Mouse (Mus musculus) cerebellum, postnatal 25 days (tissue): ENCODE measurements around the gene Sae1.
A peak's percentile ranks its signal among the peaks of the same experiment; 100 is the strongest.

Source experiments
- DNase-seq, 2 experiments: peaks; one replicate each; pipeline ENCODE4 v3.0.0; 2021; ENCODE audit warnings: mixed read lengths in 2 of 2

Sae1 gene

GRCm38 (mm10) chr7:16349999-16350398 is 37.6 kb downstream of the Sae1 start:
- no peak for DNase-seq

DNA sequence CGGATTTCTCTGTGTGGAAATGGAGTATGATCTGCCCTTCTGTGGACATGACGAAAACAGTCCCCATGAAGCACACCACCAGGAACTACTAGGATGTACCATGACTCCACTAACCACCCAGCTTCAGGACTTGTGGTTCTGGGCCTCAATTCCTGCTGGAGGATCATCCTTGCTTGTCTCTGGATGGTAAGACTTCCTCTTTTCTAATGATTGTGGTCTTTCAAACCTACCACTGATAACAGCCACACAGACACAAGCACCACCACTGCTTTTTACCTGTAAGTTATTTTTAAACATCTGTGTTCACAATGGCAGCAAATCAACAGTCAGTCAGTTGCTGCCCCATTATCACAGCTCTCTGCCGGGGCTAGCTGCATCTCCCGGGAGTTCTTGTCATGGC is 42.3 kb downstream of the Sae1 start:
- DNase-seq: no peak

DNA sequence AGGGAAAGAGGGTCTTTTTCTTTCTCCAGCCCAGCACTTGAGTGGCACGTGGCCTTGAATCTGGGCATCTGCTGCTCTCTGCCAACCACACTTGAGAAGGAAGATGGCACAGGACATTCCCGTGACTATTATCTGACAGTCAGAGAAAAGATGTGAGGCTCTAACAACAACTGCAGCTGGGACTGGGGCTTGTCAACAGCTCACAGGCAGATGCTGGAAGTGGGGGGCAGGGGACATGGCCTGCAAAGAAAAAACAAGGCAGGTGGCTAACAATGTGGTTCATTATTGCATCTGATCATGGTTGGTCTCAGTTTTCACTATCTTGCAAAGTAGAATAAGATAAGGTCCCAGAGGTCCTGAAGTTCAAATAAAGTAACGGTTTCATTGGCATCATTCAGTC is 43.0 kb downstream of the Sae1 start:
- no peak for DNase-seq

DNA sequence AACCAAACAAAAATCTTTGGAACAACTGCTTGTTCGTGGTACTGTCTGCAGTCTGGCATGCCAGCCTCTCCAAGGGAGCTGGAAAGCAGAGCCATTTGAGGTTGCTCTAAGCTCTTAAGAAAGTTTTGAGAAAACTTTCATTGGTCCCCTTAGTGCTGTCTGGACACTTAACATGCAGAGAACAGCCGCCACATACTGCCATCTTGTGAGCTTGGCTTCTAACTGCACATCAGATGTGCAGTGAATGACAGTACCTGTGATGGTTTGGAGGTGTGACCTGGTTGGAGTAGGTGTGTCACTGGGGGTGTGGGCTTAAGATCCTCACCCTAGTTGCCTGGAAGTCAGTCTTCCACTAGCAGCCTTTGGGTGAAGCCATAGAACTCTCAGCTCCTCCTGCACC is 49.9 kb downstream of the Sae1 start:
- DNase-seq: no peak

GRCm38 (mm10) chr7:16329146-16329545 is 58.5 kb downstream of the Sae1 start:
- no peak for DNase-seq

- DNase-seq: no peak
Measured at GRCm38 (mm10) chr7:16326607-16326971, 61.0 kb downstream of the Sae1 start.

DNA sequence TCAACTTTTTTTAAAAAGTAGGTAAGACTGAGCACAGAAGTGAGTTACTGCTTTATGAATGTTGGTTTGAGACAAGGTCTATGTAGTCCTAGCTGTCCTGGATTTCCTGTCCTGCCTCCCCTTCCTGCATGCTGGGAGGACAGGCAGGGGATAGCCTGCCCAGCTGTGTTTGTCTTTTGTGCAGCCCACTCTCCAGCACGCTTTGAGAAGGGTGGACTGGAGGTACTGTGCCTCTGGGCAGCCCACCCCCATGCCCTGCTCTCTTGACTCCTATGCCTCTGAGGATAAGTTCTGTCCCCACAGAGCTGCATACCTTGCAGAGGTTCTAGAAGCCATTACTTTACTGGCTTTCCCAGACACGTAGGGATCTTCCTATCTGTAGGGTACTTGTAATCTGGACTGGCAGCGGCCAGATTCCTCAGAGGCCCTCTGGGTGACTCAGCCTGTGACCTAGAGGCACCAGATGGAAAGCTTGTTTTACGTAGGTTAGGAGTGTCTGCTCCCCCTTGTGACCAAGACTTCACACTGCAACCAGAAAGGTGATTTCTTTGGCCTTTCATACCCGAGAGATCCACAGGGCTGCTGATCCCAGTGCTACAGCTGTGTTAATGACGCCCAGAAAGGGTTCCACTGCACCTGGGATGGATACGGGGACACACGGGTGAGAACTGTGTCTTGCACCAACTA is 61.5 kb downstream of the Sae1 start:
- DNase-seq: peak; percentile 73 to 81

DNA sequence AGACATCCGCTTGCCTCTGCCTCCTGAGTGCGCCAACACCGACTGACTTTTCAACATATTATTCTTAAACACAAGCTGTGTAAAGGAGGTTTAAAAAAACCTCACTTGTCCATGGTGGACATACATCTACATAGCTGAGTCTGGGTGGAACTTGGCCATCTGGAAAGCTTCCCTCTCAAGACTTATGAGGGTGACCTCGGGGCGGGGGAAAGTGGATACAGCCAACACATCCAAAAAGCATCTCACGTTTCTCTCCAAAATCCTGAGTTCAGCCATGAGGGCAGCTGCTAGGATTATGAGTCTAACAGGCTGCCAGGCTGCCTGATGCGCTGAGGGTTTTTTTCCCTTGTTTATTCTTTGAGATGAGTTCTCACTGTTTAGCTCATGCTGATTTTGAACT is 62.9 kb downstream of the Sae1 start:
- no peak for DNase-seq

- DNase-seq: no peak
Measured at GRCm38 (mm10) chr7:16320479-16320878, 67.1 kb downstream of the Sae1 start.

- no peak for DNase-seq
Measured at GRCm38 (mm10) chr7:16319216-16319615, 68.4 kb downstream of the Sae1 start.

- no peak for DNase-seq
Measured at GRCm38 (mm10) chr7:16317094-16317493, 70.5 kb downstream of the Sae1 start.

DNA sequence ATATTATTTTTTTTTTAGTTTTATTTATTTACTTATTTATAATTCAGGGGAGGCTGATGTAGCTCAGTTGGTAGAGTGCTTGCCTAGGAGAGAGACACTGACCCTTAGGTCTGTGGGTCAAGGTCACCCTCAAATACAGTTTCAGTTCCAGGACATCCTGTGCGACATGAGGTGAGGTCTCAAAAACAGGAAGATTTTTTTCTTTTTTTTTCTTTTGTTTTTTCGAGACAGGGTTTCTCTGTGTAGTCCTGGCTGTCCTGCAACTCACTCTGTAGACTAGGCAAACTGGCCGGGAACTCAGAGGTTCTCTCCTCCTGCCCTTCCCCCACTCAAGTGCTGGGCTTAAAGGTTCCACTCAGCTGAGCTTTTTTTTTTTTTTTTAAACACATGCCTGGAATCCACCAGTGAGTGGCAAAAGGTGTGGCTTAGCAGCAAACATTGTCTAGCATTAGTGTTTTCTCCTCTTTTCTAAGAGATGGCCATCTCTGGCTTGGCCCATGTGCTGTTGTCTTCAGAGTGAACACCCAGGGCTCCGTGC is 72.3 kb downstream of the Sae1 start:
- no peak for DNase-seq

- DNase-seq: no peak
Measured at GRCm38 (mm10) chr7:16314221-16314775, 73.3 kb downstream of the Sae1 start.

- DNase-seq: peak; percentile 89 to 94
Measured at GRCm38 (mm10) chr7:16313481-16314220, 74.0 kb downstream of the Sae1 start.

DNA sequence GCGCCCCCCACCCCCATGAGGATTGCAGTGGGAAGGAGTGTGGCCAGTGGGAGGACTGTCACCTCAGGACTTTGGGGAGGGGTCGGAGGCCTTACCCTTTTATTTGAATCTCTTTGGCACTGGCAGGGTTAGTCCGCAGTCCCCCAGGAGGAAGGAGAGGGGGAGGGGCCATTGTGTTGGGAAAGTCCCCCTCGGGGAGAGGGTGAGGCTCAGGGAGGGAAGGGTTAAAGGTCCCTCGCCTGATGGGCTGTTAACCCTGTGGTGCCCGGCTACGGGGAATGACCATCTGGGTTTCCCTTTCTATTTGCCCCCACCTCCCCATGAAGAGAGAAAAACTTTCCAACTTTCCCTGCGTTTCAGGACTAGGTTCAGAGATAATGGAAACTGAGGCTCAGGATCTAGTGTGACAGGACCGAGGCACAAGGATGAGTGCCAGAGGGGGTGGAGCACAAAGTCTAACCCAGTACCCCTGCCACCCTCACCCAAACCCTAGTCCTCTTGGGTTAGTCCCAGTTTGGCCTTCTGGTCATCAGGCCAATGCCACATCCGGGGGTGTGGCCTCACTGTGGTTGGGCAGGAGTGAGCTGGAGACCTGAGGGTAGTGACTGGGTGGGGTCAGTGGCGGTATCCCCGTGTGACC is 74.8 kb downstream of the Sae1 start:
- DNase-seq: peak; percentile 38 to 62

DNA sequence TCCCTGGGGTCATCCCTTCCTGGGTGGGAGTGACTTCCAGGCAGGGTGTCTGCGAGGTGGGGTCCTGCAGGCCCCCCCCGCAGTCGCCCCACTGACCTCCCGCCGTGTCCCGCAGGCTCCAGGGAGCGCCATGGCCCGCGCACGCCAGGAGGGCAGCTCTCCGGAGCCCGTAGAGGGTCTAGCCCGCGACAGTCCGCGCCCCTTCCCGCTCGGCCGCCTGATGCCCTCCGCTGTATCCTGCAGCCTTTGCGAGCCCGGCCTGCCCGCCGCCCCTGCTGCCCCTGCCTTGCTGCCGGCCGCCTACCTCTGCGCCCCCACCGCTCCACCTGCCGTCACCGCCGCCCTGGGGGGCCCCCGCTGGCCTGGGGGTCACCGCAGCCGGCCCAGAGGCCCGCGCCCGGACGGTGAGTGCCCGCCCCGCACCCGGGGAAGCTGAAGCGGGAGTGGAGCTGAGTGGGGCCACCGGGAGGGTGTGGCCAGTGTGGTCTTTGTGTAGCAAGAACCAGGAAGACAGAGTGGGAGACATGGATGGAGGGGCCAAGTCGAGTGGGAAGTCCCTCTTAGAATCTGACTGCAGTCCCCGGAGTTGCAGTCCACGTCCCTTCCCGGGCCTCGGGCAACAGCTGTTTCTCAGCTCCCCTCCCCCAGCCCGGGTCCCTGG is 75.5 kb downstream of the Sae1 start:
- peak; percentile 42 to 52 for DNase-seq

DNA sequence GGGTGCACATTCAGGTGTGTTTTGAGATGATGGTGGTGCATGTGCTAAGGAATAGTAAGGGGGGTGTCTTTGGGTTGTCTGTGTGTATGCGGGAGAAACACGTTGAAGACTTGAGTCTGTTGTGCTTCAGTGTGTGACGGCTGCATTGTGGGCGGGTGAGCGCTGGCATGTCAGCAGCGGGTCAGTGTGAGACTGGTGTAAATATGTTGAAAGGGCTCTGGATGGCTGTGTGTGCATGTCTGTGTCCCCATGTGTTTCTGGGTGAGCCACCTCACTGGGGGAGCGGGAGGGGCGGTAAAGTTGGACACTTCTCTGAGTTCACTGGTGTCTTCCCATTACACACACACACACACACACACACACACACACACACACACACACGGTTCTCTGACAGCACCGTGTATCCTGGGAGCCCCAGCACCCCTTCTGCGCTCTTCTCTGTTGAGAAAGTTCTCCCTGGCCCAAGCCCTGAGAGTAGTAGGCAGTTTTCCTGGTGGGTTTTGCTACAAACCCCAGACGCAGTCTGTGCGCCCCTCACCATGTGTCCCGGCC is 76.1 kb downstream of the Sae1 start:
- peak; percentile 50 to 51 for DNase-seq

- DNase-seq: peak; percentile 65 to 70
Measured at GRCm38 (mm10) chr7:16310521-16311452, 76.8 kb downstream of the Sae1 start.

DNA sequence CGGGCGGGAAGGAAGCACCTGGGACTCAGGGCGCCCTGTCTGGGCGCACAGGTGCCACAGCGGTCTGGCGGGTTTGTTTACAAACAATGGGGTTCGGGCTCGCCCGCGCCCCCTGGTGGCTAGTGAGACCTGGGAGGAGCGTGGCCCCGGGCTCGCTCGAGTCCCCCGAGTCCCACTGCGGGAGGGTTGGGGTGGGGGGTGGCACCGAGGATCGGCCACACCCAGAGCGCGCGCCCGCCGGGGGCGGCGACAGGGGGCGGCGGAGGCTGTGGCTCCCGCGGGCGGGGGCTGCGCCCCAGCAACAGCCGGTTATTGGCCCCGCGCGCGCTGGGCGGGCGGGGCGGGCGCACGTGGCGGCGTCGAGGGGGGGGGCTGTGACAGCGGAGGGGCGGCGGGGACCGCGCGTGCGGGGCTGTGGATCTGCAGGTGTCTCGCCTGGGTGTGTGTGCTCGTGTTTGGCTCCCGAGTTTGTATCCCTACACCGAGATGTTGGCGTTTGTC is 77.5 kb downstream of the Sae1 start:
- DNase-seq: peak; percentile 90 to 92

DNA sequence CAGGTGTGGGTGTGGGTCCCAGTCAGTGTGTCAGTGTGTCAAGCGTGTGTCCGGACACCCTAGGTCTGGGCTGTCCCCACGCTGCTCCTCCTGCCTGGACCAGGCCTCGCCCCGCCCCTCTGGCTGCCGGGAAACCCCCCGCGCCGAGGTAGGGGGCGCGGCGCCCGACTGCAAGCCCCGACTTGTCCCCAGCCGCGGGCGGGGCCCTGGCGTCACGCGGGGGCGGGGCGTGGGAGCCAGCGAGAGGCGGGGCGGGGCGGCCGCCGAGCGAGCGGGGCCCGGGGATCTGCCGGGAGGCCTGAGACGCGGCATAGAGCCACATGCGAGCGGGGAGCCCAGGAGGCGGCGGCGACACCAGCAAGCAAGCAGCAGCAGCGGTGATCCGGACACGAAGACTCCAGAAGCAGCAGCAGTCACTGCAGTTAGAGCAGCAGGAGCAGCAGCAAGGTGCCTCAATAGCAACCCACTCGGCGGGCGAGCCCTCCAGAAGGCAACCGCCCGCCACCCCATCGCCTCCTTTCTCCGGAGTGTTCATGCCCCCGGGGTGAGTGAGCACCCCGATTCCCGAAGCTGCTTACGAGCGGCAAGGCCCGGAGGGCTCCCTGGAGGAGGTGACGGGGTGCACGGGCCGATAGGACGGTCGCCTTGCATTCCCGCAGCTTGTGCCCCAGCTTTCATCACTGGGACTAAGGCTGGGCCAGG is 78.1 kb downstream of the Sae1 start:
- DNase-seq: peak; percentile 92 to 95
